Mouse (Mus musculus) forebrain, embryonic 12.5 days (tissue): Measurements from ENCODE around the gene Iqcf1. TPM values are rescaled to one million over a fixed set of nuclear protein-coding genes. Genes with fewer than 3 reads are reported as not detected.

Source experiments
- ATAC-seq: fragments of 200-750 bp; cut with Nextera tagmentation; 2 replicates; pipeline ENCODE4 v1.8.0; 2017; ENCODE audit warnings: moderate TSS enrichment; ENCODE audit not compliant: low FRiP score
- H3K27ac ChIP-seq: fragments of 300-500 bp; sonication (generic); 2 replicates; pipeline ENCODE4 v1.5.1; 2016; ENCODE audit warnings: mild to moderate bottlenecking
- H3K27me3 ChIP-seq: fragments of 300-500 bp; sonication (generic); 2 replicates; pipeline ENCODE4 v1.6.1; 2016; ENCODE audit warnings: mild to moderate bottlenecking
- H3K36me3 ChIP-seq: fragments of 300-500 bp; sonication (generic); replicated peaks from 2 replicates; pipeline ENCODE4 v1.6.1; 2016; ENCODE audit warnings: mild to moderate bottlenecking
- H3K4me1 ChIP-seq: fragments of 300-500 bp; sonication (generic); 2 replicates; pipeline ENCODE4 v1.6.1; 2016
- H3K4me2 ChIP-seq: fragments of 300-500 bp; sonication (generic); 2 replicates; pipeline ENCODE4 v1.6.1; 2016; ENCODE audit warnings: mild to moderate bottlenecking, moderate library complexity
- H3K4me3 ChIP-seq: fragments of 300-500 bp; sonication (generic); replicated peaks from 2 replicates; pipeline ENCODE4 v1.5.1; 2016; ENCODE audit warnings: mild to moderate bottlenecking
- H3K9ac ChIP-seq: fragments of 300-500 bp; sonication (generic); 2 replicates; pipeline ENCODE4 v1.6.1; 2016; ENCODE audit warnings: mild to moderate bottlenecking
- H3K9me3 ChIP-seq: fragments of 300-500 bp; sonication (generic); 2 replicates; pipeline ENCODE4 v1.6.1; 2016
- WGBS: fragments of 180-500 bp; shearing (Covaris S2); methylation state at CpG from one replicate; pipeline ENCODE4 v1.1.7; 2016; 5-methylcytosine and 5-hydroxymethylcytosine counted together
- polyA plus RNA-seq: library from polyadenylated mRNA; unstranded; fragments of >200 nt; fragmentation: Nextera tagmentation; extraction: Ambion mirVana; gene quantifications from 2 replicates; pipeline ENCODE4 v1.2.1, GENCODE M21; 2016

Gene Iqcf1
- polyA plus RNA-seq, result not detected in 2 replicates

- Histone ChIP-seq H3K9ac (no peak within 1 kb of the TSS), H3K4me1 (no peaks in the 10 kb centered on the region), H3K36me3 (no peaks in the 10 kb centered on the region), H3K4me2 (no peak within 1 kb of the TSS), H3K27ac (no peak within 1 kb of the TSS), H3K9me3 (no peaks in the 10 kb centered on the region), H3K27me3 (no peaks in the 10 kb centered on the region), H3K4me3 (no peak within 1 kb of the TSS)
- no peak for ATAC-seq
- WGBS, result 92% methylated on average over 6 of the region's 6 CpGs
These were observed at the start of gene Iqcf1 for GRCm38 (mm10) chr9:106499667-106500066. Gene Iqcf1 (plus strand): TSS chr9:106499967.

GRCm38 (mm10) chr9:106450661-106451060 is 49.1 kb upstream of the Iqcf1 start:
- no peak for ATAC-seq
- no peak overlapping the region for H3K9ac ChIP-seq
- H3K27ac ChIP-seq, result no peak overlapping the region
- no peaks in the 10 kb centered on the region for H3K27me3 ChIP-seq
- H3K9me3 ChIP-seq, result no peaks in the 10 kb centered on the region
- H3K4me3 ChIP-seq, result no peak overlapping the region
- H3K36me3 ChIP-seq, result no peaks in the 10 kb centered on the region
- WGBS, result 28% methylated on average over 9 of the region's 9 CpGs
- peaks cover 71% of the 10 kb centered on the region for H3K4me1 ChIP-seq
- H3K4me2 ChIP-seq, result no peak overlapping the region

- no peak overlapping the region for H3K4me3 ChIP-seq
- H3K36me3 ChIP-seq, result no peaks in the 10 kb centered on the region
- H3K27me3 ChIP-seq, result no peaks in the 10 kb centered on the region
- no peak overlapping the region for H3K27ac ChIP-seq
- H3K9ac ChIP-seq, result no peak overlapping the region
- H3K9me3 ChIP-seq, result no peaks in the 10 kb centered on the region
- H3K4me2 ChIP-seq, result no peak overlapping the region
- ATAC-seq, result no peak
- WGBS, result 78% methylated on average over 11 of the region's 11 CpGs
- H3K4me1 ChIP-seq, result peaks cover 72% of the 10 kb centered on the region
These were observed 48.5 kb upstream of the Iqcf1 start for GRCm38 (mm10) chr9:106451298-106451697.

- no peak for ATAC-seq
- no peak overlapping the region for H3K9ac ChIP-seq
- no peaks in the 10 kb centered on the region for H3K9me3 ChIP-seq
- WGBS, result 61% methylated on average over 2 of the region's 2 CpGs
- H3K27ac ChIP-seq, result no peak overlapping the region
- no peaks in the 10 kb centered on the region for H3K27me3 ChIP-seq
- H3K4me3 ChIP-seq, result no peak overlapping the region
- peaks cover 76% of the 10 kb centered on the region for H3K4me1 ChIP-seq
- H3K4me2 ChIP-seq, result peak overlapping the region; percentile 96; the same call in 1 of the 2 replicates
- H3K36me3 ChIP-seq, result peaks cover under 1% of the 10 kb centered on the region; the same call in 1 of the 2 replicates
These were observed 47.9 kb upstream of the Iqcf1 start for GRCm38 (mm10) chr9:106451899-106452298.

- H3K36me3 ChIP-seq, result peaks cover 5% of the 10 kb centered on the region; the same call in 1 of the 2 replicates
- H3K9ac ChIP-seq, result peak overlapping the region; percentile 92; the same call in 1 of the 2 replicates
- no peaks in the 10 kb centered on the region for H3K9me3 ChIP-seq
- no peaks in the 10 kb centered on the region for H3K27me3 ChIP-seq
- H3K27ac ChIP-seq, result peak overlapping the region; percentile 97
- H3K4me3 ChIP-seq, result peak overlapping the region; percentile 78
- H3K4me2 ChIP-seq, result peak overlapping the region; percentile 96
- peaks cover 76% of the 10 kb centered on the region for H3K4me1 ChIP-seq
- ATAC-seq, result no peak
- WGBS, result 15% methylated on average over 6 of the region's 6 CpGs
These were observed 47.4 kb upstream of the Iqcf1 start for GRCm38 (mm10) chr9:106452351-106452750.

- peak overlapping the region; percentile 97 for H3K27ac ChIP-seq
- H3K36me3 ChIP-seq, result peaks cover 10% of the 10 kb centered on the region
- 0% methylated on average over 7 of the region's 7 CpGs for WGBS
- peak overlapping the region; percentile 78 for H3K4me3 ChIP-seq
- ATAC-seq, result peak; percentile 5; the same call in 1 of the 2 replicates
- H3K27me3 ChIP-seq, result no peaks in the 10 kb centered on the region
- peak overlapping the region; percentile 96 for H3K4me2 ChIP-seq
- no peaks in the 10 kb centered on the region for H3K9me3 ChIP-seq
- H3K4me1 ChIP-seq, result peaks cover 77% of the 10 kb centered on the region
- peak overlapping the region; percentile 92 for H3K9ac ChIP-seq
These were observed 46.9 kb upstream of the Iqcf1 start for GRCm38 (mm10) chr9:106452821-106453220.

- Histone ChIP-seq H3K9me3 (no peaks in the 10 kb centered on the region), H3K9ac (peak within 1 kb of the TSS; percentile 92), H3K4me2 (peak within 1 kb of the TSS; percentile 96), H3K27ac (peak within 1 kb of the TSS; percentile 97), H3K4me3 (peak within 1 kb of the TSS; percentile 78), H3K4me1 (peaks cover 77% of the 10 kb centered on the region), H3K36me3 (peaks cover 16% of the 10 kb centered on the region), H3K27me3 (no peaks in the 10 kb centered on the region)
- ATAC-seq, result peak; percentile 80
- 0% methylated on average over 44 of the region's 74 CpGs for WGBS
These were observed 46.3 kb upstream of the Iqcf1 start, which contains the start of gene Pcbp4 for GRCm38 (mm10) chr9:106453271-106454070. Gene Pcbp4 (plus strand): TSS chr9:106453291.

- peak; percentile 8; the same call in 1 of the 2 replicates for ATAC-seq
- Histone ChIP-seq H3K27ac (peak overlapping the region; percentile 97), H3K27me3 (no peaks in the 10 kb centered on the region), H3K4me1 (peaks cover 76% of the 10 kb centered on the region), H3K9me3 (no peaks in the 10 kb centered on the region), H3K4me3 (peak overlapping the region; percentile 78), H3K4me2 (peak overlapping the region; percentile 96), H3K9ac (peak overlapping the region; percentile 92), H3K36me3 (peaks cover 18% of the 10 kb centered on the region)
- WGBS, result 2% methylated on average over 10 of the region's 20 CpGs
These were observed 45.6 kb upstream of the Iqcf1 start for GRCm38 (mm10) chr9:106454071-106454761.

GRCm38 (mm10) chr9:106454888-106455681 is 44.7 kb upstream of the Iqcf1 start:
- peak overlapping the region; percentile 92 for H3K9ac ChIP-seq
- H3K27me3 ChIP-seq, result no peaks in the 10 kb centered on the region
- H3K4me3 ChIP-seq, result peak overlapping the region; percentile 78
- peak; percentile 36; the same call in 1 of the 2 replicates for ATAC-seq
- peak overlapping the region; percentile 97 for H3K27ac ChIP-seq
- peaks cover 27% of the 10 kb centered on the region for H3K36me3 ChIP-seq
- no peaks in the 10 kb centered on the region for H3K9me3 ChIP-seq
- WGBS, result 0% methylated on average over 17 of the region's 17 CpGs
- H3K4me2 ChIP-seq, result peak overlapping the region; percentile 96
- peaks cover 84% of the 10 kb centered on the region for H3K4me1 ChIP-seq

- Histone ChIP-seq H3K9ac (peak overlapping the region; percentile 92), H3K4me1 (peaks cover 78% of the 10 kb centered on the region), H3K4me3 (peak overlapping the region; percentile 78), H3K27me3 (no peaks in the 10 kb centered on the region), H3K36me3 (peaks cover 41% of the 10 kb centered on the region), H3K27ac (peak overlapping the region; percentile 97), H3K9me3 (no peaks in the 10 kb centered on the region), H3K4me2 (peak overlapping the region; percentile 96)
- ATAC-seq, result peak; percentile 3; the same call in 1 of the 2 replicates
- WGBS, result 23% methylated on average over 15 of the region's 15 CpGs
These were observed 43.2 kb upstream of the Iqcf1 start for GRCm38 (mm10) chr9:106456325-106457162.

GRCm38 (mm10) chr9:106457163-106457559 is 42.6 kb upstream of the Iqcf1 start:
- Histone ChIP-seq H3K4me1 (peaks cover 71% of the 10 kb centered on the region), H3K9ac (peak overlapping the region; percentile 92), H3K9me3 (no peaks in the 10 kb centered on the region), H3K4me2 (peak overlapping the region; percentile 96), H3K36me3 (peaks cover 47% of the 10 kb centered on the region), H3K27me3 (peaks cover 3% of the 10 kb centered on the region; the same call in 1 of the 2 replicates), H3K27ac (peak overlapping the region; percentile 97), H3K4me3 (peak overlapping the region; percentile 78)
- no peak for ATAC-seq
- WGBS, result 37% methylated on average over 9 of the region's 9 CpGs
